Mouse (Mus musculus): Measurements from ENCODE around the gene Fbxo17. TPM values are rescaled to one million over a fixed set of nuclear protein-coding genes. Genes with fewer than 3 reads are reported as not detected.
"Not testable (repeated sequence)": the region's sequence is repeated elsewhere in the genome, so short reads cannot be mapped to it uniquely, and the experiment has no call there.

Fbxo17 gene
- 3.0 and 3.4 TPM in 2 replicates for polyA plus RNA-seq (2014; fragmentation: Nextera tagmentation; extraction: Ambion mirVana)

- peak; percentile 58 for DNase-seq (ENCODE audit: low spot score)
- WGBS: 3% methylated on average over 33 of the region's 36 CpGs
- peak within 1 kb of the TSS; percentile 38 for H3K4me3 ChIP-seq (ENCODE audit: low read depth, low read length)
Measured at GRCm38 (mm10) chr7:28716590-28717281, at the start of gene Fbxo17. Gene Fbxo17 (plus strand): TSS chr7:28716804.

GRCm38 (mm10) chr7:28671172-28671571 is 45.4 kb upstream of the Fbxo17 start:
- no peak overlapping the region for H3K9ac ChIP-seq (ENCODE audit: low read length)
- H3K4me2 ChIP-seq (ENCODE audit: low read length): no peak overlapping the region
- DNase-seq (ENCODE audit: low spot score): no peak
- no peaks in the 10 kb centered on the region for H3K27me3 ChIP-seq (replicated peaks; ENCODE audit: control insufficient read depth, insufficient read depth, low read length)
- no peak overlapping the region for H3K27ac ChIP-seq (ENCODE audit: low read depth, low read length)
- H3K36me3 ChIP-seq (ENCODE audit: control insufficient read depth, insufficient read depth, low read length): no peaks in the 10 kb centered on the region
- no peak for ATAC-seq
- no peaks in the 10 kb centered on the region for H3K9me3 ChIP-seq (replicated peaks; ENCODE audit: control insufficient read depth, low read length)
- no peak overlapping the region for H3K4me3 ChIP-seq (ENCODE audit: low read depth, low read length)
- H3K4me1 ChIP-seq (ENCODE audit: control insufficient read depth, insufficient read depth, low read length): no peaks in the 10 kb centered on the region
- whole genome bisulfite sequencing: 82% methylated on average over 4 of the region's 4 CpGs

More at GRCm38 (mm10) chr7:28716590-28717281, at the start of gene Fbxo17:
- Histone ChIP-seq H3K9me3 (replicated peaks; ENCODE audit: control insufficient read depth, low read length) (no peaks in the 10 kb centered on the region), H3K4me1 (ENCODE audit: control insufficient read depth, insufficient read depth, low read length) (no peaks in the 10 kb centered on the region), H3K9ac (ENCODE audit: low read length) (peak within 1 kb of the TSS; percentile 65), H3K36me3 (ENCODE audit: control insufficient read depth, insufficient read depth, low read length) (no peaks in the 10 kb centered on the region), H3K27ac (ENCODE audit: low read depth, low read length) (no peak within 1 kb of the TSS), H3K4me2 (ENCODE audit: low read length) (peak within 1 kb of the TSS; percentile 77), H3K27me3 (replicated peaks; ENCODE audit: control insufficient read depth, insufficient read depth, low read length) (no peaks in the 10 kb centered on the region)
- ATAC-seq: peak; percentile 70

DNA sequence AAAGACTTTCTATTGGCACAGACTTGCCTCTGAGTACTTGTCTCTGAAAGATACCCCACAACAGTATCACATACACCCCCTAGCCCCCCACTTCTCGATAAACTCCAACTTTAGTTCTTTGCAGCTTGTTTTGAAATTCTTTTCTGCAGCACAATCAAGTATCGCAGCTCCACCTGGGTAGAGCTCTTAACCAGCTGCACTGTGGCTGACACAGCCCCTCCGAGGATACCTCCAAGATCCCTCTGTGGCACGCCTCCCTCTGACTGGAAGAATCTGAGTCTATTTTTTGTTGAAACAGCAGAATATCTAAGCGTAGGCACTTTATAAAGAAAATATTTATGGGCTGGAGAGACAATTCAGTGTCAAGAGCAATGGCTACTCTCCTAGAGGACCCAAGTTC is 44.3 kb upstream of the Fbxo17 start:
- H3K36me3 ChIP-seq (ENCODE audit: control insufficient read depth, insufficient read depth, low read length): no peaks in the 10 kb centered on the region
- no peak overlapping the region for H3K27ac ChIP-seq (ENCODE audit: low read depth, low read length)
- H3K4me3 ChIP-seq (ENCODE audit: low read depth, low read length): no peak overlapping the region
- H3K9ac ChIP-seq (ENCODE audit: low read length): no peak overlapping the region
- DNase-seq (ENCODE audit: low spot score) (no peak), ATAC-seq (no peak)
- H3K4me2 ChIP-seq (ENCODE audit: low read length): no peak overlapping the region
- H3K4me1 ChIP-seq (ENCODE audit: control insufficient read depth, insufficient read depth, low read length): no peaks in the 10 kb centered on the region
- no peaks in the 10 kb centered on the region for H3K9me3 ChIP-seq (replicated peaks; ENCODE audit: control insufficient read depth, low read length)
- 89% methylated on average over 5 of the region's 5 CpGs for WGBS
- H3K27me3 ChIP-seq (replicated peaks; ENCODE audit: control insufficient read depth, insufficient read depth, low read length): no peaks in the 10 kb centered on the region

DNA sequence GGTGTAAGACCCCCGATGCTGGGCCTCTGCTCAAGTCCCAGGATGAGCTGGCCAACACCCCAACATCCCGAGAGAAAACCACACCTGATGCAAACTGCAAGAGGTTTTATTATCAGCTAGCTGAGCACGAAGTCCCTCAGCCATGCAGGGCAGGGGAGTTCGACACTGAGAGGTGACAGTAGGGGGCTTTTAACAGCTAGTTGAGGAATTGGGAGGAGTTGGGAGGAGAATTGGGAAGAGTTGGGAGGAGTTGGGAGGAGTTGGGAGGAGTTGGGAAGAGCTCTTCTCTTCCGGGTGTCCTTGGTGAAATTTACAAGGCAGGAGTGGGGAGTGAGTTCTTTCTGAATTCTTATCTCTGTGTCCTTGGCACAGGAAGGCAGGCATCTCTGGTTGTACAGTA is 43.8 kb upstream of the Fbxo17 start:
- H3K4me1 ChIP-seq (ENCODE audit: control insufficient read depth, insufficient read depth, low read length); H3K9ac ChIP-seq (ENCODE audit: low read length); DNase-seq (ENCODE audit: low spot score); H3K9me3 ChIP-seq (replicated peaks; ENCODE audit: control insufficient read depth, low read length); H3K4me3 ChIP-seq (ENCODE audit: low read depth, low read length); H3K27ac ChIP-seq (ENCODE audit: low read depth, low read length); H3K36me3 ChIP-seq (ENCODE audit: control insufficient read depth, insufficient read depth, low read length); H3K4me2 ChIP-seq (ENCODE audit: low read length); ATAC-seq; H3K27me3 ChIP-seq (replicated peaks; ENCODE audit: control insufficient read depth, insufficient read depth, low read length): not testable (repeated sequence)
- WGBS: 76% methylated on average over 5 of the region's 5 CpGs

DNA sequence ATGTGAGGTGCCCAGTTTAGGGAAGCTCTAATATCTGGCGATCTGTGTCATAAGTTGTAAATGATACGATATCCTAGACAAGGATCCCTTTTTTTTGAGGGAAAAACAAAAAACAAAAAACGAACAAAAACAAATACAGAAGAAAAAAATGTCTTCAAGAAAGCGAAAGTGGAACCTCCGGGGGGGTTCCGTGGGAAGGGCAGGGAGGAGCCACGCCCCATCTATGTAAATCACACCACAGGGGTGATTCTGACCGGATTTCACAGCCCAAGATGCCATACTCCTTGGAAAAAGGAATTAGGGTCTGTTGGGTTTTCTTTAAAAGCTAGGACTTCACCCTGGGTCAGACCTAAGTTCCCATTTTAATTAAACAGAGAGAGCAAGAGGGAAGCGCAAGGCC is 41.6 kb upstream of the Fbxo17 start:
- H3K4me2 ChIP-seq (ENCODE audit: low read length): no peak overlapping the region
- H3K9me3 ChIP-seq (replicated peaks; ENCODE audit: control insufficient read depth, low read length): no peaks in the 10 kb centered on the region
- DNase-seq (ENCODE audit: low spot score): no peak
- no peak overlapping the region for H3K9ac ChIP-seq (ENCODE audit: low read length)
- WGBS: 82% methylated on average over 9 of the region's 9 CpGs
- no peak for ATAC-seq
- H3K27ac ChIP-seq (ENCODE audit: low read depth, low read length): no peak overlapping the region
- H3K27me3 ChIP-seq (replicated peaks; ENCODE audit: control insufficient read depth, insufficient read depth, low read length): no peaks in the 10 kb centered on the region
- no peaks in the 10 kb centered on the region for H3K4me1 ChIP-seq (ENCODE audit: control insufficient read depth, insufficient read depth, low read length)
- H3K36me3 ChIP-seq (ENCODE audit: control insufficient read depth, insufficient read depth, low read length): no peaks in the 10 kb centered on the region
- H3K4me3 ChIP-seq (ENCODE audit: low read depth, low read length): no peak overlapping the region

GRCm38 (mm10) chr7:28675746-28676145 is 40.9 kb upstream of the Fbxo17 start:
- Histone ChIP-seq H3K4me2 (ENCODE audit: low read length) (no peak overlapping the region), H3K27ac (ENCODE audit: low read depth, low read length) (no peak overlapping the region), H3K9me3 (replicated peaks; ENCODE audit: control insufficient read depth, low read length) (no peaks in the 10 kb centered on the region), H3K36me3 (ENCODE audit: control insufficient read depth, insufficient read depth, low read length) (no peaks in the 10 kb centered on the region), H3K4me3 (ENCODE audit: low read depth, low read length) (no peak overlapping the region), H3K9ac (ENCODE audit: low read length) (no peak overlapping the region), H3K27me3 (replicated peaks; ENCODE audit: control insufficient read depth, insufficient read depth, low read length) (no peaks in the 10 kb centered on the region), H3K4me1 (ENCODE audit: control insufficient read depth, insufficient read depth, low read length) (no peaks in the 10 kb centered on the region)
- 48% methylated on average over 11 of the region's 11 CpGs for WGBS
- no peak for ATAC-seq
- peak; percentile 10 for DNase-seq (ENCODE audit: low spot score)

GRCm38 (mm10) chr7:28676811-28677541 is 39.6 kb upstream of the Fbxo17 start:
- Histone ChIP-seq H3K4me1 (ENCODE audit: control insufficient read depth, insufficient read depth, low read length) (no peaks in the 10 kb centered on the region), H3K9me3 (replicated peaks; ENCODE audit: control insufficient read depth, low read length) (no peaks in the 10 kb centered on the region), H3K27me3 (replicated peaks; ENCODE audit: control insufficient read depth, insufficient read depth, low read length) (no peaks in the 10 kb centered on the region), H3K27ac (ENCODE audit: low read depth, low read length) (no peak overlapping the region), H3K36me3 (ENCODE audit: control insufficient read depth, insufficient read depth, low read length) (no peaks in the 10 kb centered on the region), H3K4me3 (ENCODE audit: low read depth, low read length) (no peak overlapping the region), H3K9ac (ENCODE audit: low read length) (no peak overlapping the region), H3K4me2 (ENCODE audit: low read length) (no peak overlapping the region)
- DNase-seq (ENCODE audit: low spot score) (no peak), ATAC-seq (no peak)
- whole genome bisulfite sequencing: 90% methylated on average over 13 of the region's 13 CpGs

DNA sequence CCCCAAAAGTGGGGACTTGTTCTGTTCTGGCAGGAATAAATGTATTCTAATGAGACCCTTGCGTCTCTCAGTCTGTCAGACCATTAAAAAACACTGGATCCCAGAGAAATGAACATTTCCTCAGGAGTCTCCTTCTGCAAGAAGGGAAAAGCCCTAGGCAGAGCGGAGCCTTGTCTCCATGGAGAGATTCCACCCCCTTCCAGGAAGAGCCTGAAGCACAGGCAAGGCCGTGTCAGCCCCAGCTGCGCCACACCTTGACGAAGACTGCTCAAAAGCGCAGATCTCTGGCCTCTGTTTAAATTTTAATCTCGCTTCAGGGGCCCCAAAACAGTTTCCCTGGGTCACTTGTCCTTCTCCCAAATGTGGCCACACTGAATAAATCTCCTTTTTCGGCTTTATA is 39.0 kb upstream of the Fbxo17 start:
- Histone ChIP-seq H3K27ac (ENCODE audit: low read depth, low read length) (no peak overlapping the region), H3K9ac (ENCODE audit: low read length) (no peak overlapping the region), H3K27me3 (replicated peaks; ENCODE audit: control insufficient read depth, insufficient read depth, low read length) (no peaks in the 10 kb centered on the region), H3K36me3 (ENCODE audit: control insufficient read depth, insufficient read depth, low read length) (no peaks in the 10 kb centered on the region), H3K9me3 (replicated peaks; ENCODE audit: control insufficient read depth, low read length) (no peaks in the 10 kb centered on the region), H3K4me3 (ENCODE audit: low read depth, low read length) (no peak overlapping the region), H3K4me2 (ENCODE audit: low read length) (no peak overlapping the region), H3K4me1 (ENCODE audit: control insufficient read depth, insufficient read depth, low read length) (no peaks in the 10 kb centered on the region)
- no peak for ATAC-seq
- 93% methylated on average over 8 of the region's 8 CpGs for WGBS
- no peak for DNase-seq (ENCODE audit: low spot score)

- H3K4me3 ChIP-seq (ENCODE audit: low read depth, low read length): no peak overlapping the region
- DNase-seq (ENCODE audit: low spot score) (no peak), ATAC-seq (no peak)
- H3K4me2 ChIP-seq (ENCODE audit: low read length): no peak overlapping the region
- no peak overlapping the region for H3K9ac ChIP-seq (ENCODE audit: low read length)
- no peaks in the 10 kb centered on the region for H3K36me3 ChIP-seq (ENCODE audit: control insufficient read depth, insufficient read depth, low read length)
- H3K9me3 ChIP-seq (replicated peaks; ENCODE audit: control insufficient read depth, low read length): no peaks in the 10 kb centered on the region
- H3K4me1 ChIP-seq (ENCODE audit: control insufficient read depth, insufficient read depth, low read length): peaks cover 7% of the 10 kb centered on the region; the same call in 1 of the 2 replicates
- WGBS: 81% methylated on average over 7 of the region's 7 CpGs
- peaks cover 20% of the 10 kb centered on the region; the same call in 1 of the 2 replicates for H3K27me3 ChIP-seq (replicated peaks; ENCODE audit: control insufficient read depth, insufficient read depth, low read length)
- H3K27ac ChIP-seq (ENCODE audit: low read depth, low read length): no peak overlapping the region
Measured at GRCm38 (mm10) chr7:28691075-28691474, 25.5 kb upstream of the Fbxo17 start.
